Mouse (Mus musculus) bone marrow macrophage, adult 2 months (primary cell): ENCODE data around the gene Tyms.

Source experiments
- CTCF ChIP-seq: IDR thresholded peaks from 2 replicates; pipeline ENCODE4 v1.5.1; 2012; ENCODE audit warnings: low read depth, mild to moderate bottlenecking, low read length, moderate library complexity
- POLR2A ChIP-seq: IDR thresholded peaks from 2 replicates; pipeline ENCODE4 v1.6.1; 2012; ENCODE audit warnings: mild to moderate bottlenecking, low read depth, low read length, borderline replicate concordance

- TF ChIP-seq POLR2A (no peak), CTCF (peak; percentile 46)
Measured at GRCm38 (mm10) chr5:30113881-30114760, 40.7 kb upstream of the Tyms start.
